Mouse (Mus musculus) A20 (cell line): ENCODE results near the gene Olfr824.
"Not testable (repeated sequence)": the region's sequence is repeated elsewhere in the genome, so short reads cannot be mapped to it uniquely, and the experiment has no call there.

ENCODE experiments used
- DNase-seq: peaks from one replicate; pipeline ENCODE4 v3.0.0-alpha.2; 2011; ENCODE audit warnings: low read depth, low spot score

The Olfr824 gene

DNA sequence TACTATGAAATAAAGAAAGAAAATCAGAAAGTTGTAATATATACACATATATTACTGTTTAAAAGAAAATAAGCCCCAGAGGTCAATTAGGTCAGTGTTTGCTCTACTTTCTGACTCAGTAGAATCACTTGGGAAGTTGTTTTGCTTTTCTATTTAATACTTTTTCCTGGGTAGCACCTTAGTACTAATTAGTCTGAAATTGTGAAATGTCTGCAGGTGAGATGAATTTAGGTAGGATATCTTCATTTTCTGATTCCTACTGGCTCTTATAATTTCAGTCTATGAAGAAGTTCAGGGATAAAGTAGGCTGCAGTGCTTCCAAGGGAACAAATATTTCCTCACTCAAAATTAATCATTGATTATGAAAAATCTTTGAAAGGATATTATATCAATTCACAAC lies at the start of gene Olfr824:
Gene Olfr824 (minus strand): TSS at position 101 of the 400 bp plus-strand sequence.
- DNase-seq, result not testable (repeated sequence)

DNA sequence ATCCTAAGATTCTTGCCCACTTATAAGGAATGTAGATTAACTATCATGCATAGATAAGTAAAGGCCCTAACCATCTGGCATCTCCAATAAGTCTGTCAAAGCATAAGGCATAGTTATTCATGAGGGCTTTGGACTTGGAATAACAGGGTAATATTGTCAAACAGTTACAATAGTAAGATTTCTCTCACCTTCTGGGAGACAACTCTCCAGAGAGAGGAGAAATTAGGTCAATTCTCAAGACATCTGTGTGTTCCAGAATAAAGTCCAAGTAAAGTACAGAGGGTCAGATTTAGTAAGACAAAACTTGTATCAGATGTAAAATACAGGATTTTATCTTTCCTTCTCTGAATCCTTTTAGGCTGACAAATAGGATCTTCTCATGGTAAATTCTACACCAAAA lies 36.9 kb upstream of the Olfr824 start, which contains the start of gene Olfr825:
Gene Olfr825 (minus strand): TSS at position 101 of the 400 bp plus-strand sequence.
- DNase-seq, result no peak

DNA sequence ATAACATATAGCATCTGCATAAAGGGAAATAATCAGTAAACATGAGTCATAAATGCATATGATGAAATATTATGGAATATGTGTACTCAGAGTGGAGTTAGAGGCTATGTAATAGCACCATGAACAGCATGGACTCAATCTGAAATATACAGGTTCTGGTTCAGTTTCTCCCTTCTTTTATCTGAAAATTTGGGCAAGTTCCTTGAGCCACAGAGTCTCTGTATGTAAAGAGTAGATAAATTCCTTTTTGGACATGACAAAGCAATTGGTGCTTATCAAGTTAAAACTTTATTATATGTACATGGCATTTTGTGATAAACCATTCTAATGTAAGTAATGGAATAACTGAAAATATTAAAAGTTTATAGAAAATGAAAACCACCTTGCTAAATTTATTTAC lies 35.4 kb upstream of the Olfr824 start:
- no peak for DNase-seq

DNA sequence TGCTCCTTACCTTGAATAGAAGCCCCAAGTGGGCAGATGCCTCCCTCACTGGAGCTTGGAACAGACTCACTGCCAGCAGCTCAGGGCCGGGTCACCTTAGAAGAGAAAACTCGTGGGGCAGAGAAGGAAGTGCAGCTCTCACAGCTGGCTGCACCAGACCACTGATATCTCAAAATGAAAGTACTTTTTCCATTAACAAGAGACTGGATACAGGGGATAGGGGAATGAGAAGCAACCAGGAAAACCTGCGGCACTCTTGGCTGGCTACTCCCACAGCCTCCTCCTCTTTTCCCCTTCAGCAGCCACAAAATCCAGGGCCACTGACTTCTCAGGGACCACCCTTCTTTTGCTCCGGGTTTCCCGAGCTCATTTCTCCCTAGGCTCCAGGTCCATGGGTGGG lies 14.3 kb upstream of the Olfr824 start:
- DNase-seq, result peak; percentile 48

DNA sequence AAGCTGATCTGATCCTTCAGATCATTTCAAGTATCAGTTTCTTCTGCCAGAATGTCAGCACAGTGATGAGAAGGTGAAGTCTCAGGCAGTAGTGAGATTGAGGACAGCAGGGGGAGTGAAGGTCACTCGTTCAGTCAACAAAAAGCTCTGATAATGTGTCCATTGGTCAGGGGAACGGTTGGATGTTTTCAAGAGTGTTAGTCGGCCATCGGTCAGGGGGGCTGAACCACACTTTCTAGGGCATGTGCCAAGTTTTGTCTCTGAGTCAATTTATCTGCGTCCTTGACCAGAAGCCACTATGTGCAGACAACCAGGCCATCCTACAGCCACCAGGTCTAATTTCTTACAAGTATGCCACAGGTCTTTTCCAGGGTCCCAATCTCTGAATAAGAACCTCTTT lies 12.7 kb upstream of the Olfr824 start:
- DNase-seq, result not testable (repeated sequence)

DNA sequence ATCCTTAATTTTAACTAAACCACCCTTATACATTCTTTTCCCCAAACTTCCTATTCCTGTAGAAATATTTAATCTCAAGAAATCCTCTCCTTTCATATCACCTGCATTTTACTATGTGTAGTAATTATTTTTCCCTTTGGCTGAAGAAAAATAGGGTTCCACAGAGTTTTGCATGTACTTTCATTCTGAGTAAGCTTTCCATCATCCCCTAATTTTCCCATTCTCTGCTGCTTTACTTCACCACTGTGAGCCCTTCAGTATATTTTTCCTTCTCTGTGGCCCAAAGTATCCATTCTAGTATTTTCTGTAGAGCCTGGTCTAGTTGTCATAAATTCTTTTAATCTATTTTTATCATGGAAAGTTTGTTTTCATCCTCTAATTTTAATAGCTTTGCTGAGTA lies 5.0 kb upstream of the Olfr824 start:
- DNase-seq, result no peak

DNA sequence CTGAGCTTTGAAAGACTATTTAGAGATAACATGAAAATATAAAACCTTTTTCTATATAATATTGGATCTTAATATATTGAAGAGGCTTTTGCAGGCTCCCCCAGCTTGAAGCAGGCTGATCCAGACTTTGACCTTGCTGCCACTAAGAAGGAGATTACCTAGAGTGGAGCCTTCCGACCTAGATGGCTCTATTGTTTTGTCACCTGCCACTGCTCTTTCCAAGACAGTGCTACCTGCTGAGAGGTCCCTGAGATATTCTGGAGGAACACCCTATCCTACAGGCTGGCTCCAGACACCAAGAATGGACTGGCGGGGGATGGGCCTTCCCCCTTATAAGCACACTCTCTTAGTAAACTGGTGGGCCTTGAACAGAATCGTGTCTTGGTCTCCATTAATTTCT lies 13.8 kb downstream of the Olfr824 start:
- DNase-seq, result not testable (repeated sequence)

DNA sequence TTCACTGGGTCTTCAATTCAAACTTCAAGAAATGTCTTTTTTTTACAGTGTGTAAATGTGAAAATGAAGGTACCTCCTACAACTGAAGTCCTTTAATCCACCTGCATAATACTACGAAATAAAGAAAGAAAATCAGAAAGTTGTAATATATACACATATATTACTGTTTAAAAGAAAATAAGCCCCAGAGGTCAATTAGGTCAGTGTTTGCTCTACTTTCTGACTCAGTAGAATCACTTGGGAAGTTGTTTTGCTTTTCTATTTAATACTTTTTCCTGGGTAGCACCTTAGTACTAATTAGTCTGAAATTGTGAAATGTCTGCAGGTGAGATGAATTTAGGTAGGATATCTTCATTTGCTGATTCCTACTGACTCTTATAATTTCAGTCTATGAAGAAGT lies 14.5 kb downstream of the Olfr824 start, which contains the start of gene Olfr823:
Gene Olfr823 (minus strand): TSS at position 101 of the 400 bp plus-strand sequence.
- not testable (repeated sequence) for DNase-seq

DNA sequence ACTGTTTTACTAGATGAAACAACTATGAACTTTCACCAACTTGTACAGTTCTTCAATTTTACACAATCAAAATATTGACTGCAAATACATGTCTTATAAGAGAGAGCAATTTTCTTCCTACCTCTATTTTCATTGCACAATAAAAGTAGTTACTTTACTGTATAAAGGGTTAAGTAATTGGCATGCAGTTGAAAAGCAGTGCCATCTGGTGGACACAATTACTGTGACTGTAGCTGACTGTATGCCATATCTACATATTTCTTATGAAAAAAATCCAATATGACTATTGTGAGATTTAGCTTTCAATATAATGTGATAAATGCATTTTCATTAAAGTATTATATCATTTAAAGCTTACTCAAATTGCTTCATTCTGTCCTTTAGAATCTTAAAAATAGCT lies 33.7 kb downstream of the Olfr824 start:
- peak; percentile 46 for DNase-seq

DNA sequence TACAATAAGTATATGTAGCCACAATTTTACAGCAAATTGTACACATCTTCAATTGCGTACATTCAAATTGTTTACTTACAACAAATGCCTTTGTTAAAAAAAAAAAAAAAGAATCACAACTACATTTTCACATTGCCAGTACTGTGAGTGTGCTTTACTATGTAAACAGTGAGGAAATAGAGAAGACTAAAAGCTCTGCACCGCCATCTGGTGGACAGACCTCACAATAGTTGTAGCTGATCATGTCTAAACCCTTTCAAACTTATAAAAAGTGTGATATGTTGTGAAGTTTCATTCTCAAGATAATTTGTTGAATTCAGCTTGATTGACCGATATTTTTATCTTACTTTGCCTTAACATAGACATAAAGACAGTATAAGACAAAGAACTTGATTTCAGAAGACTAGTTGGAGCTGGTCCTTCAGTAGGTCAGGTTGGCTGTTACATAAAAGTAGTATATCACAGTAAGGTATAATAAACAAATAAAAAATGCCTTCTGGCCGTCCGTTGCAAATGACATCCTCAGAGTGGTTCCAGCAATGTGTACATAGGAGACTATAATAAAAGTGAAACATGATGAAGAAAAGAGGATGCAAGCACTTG lies 36.9 kb downstream of the Olfr824 start:
- DNase-seq, result peak; percentile 73
